Mouse (Mus musculus): ENCODE measurements at regions not wholly inside any gene's neighbourhood (a gene's known extent, or its start where the extent isn't known, plus 50 kb on each side); places are given as distances from the start of the nearest gene placed in this dataset.

DNA sequence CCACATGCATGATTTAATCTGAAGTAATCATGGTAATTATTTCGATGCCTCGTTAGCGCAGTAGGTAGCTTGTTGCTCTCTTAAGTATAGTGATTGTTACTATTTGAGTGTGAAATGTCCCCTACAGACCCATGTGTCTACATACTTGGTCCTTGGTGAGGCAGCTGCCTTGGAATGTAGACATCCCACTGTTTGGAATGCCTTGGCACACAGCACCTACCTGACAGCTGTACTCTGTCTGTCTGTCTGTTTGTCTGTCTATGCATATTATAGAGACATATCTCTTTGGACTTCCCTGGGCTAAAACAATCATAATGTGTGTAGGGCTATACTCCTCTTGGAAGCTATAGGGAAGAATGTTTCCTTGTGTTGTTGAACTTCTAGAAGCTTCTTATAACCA is 83.7 kb upstream of the Runx3 start:
- WGBS: 96% methylated on average over 3 of the region's 3 CpGs
- no peak overlapping the region for H3K27ac ChIP-seq (ENCODE audit: control insufficient read depth, insufficient read depth, low read depth, low read length, poor library complexity)
- TF ChIP-seq CTCF (IDR thresholded peaks at IDR 0.05; ENCODE audit: control insufficient read depth, insufficient read depth, low read length) (no peak), POLR2A (IDR thresholded peaks at IDR 0.05; ENCODE audit: borderline replicate concordance, control insufficient read depth, low read depth, low read length) (no peak)
- no peak overlapping the region for H3K4me3 ChIP-seq (replicated peaks; ENCODE audit: control insufficient read depth, low read depth, low read length)
- no peaks in the 10 kb centered on the region for H3K4me1 ChIP-seq (ENCODE audit: control insufficient read depth, insufficient read depth, low read length)

DNA sequence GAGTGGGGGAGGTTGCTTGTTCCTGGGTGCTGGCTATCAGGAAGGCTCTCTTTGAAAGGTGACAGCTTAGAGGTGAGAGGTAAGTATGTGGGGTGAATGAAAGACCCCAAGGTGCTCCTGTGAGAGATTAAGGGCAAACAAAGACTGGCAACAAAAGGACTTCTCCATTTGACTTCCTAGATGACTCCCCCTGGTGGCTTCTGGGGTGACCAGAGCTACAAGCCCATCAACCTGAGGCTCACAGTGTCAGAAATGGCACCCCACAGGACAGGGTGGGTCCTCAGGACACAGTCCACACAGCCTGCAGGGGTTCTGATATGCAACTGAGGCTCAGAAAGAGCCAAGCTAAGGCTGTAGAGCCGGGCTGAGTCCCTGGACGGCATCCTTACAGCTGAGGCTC is 81.2 kb upstream of the Runx3 start:
- peak; percentile 12; the same call in 1 of the 2 replicates for TF ChIP-seq CTCF (IDR thresholded peaks at IDR 0.05; ENCODE audit: control insufficient read depth, insufficient read depth, low read length)
- no peak for TF ChIP-seq POLR2A (IDR thresholded peaks at IDR 0.05; ENCODE audit: borderline replicate concordance, control insufficient read depth, low read depth, low read length)

DNA sequence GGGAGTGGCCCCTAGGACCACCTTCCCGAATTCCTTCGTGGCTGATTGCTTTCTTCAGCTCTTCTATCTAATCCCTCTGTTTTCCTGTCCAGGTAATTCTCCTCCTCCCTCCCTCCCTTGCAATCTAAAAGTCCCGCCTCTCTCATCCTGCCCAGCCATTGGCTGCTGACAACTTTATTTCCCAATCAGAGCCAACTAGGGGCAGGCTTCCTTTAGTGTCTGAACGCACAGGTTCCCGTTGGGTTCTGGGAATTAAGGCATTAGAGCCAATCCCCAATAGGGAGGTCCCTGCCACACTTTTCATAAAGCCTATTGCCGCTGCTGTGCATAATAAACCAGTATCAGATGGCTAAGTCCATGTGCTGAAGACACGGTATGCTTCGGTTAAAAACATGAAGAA is 78.5 kb upstream of the Runx3 start:
- TF ChIP-seq POLR2A (IDR thresholded peaks at IDR 0.05; ENCODE audit: borderline replicate concordance, control insufficient read depth, low read depth, low read length) (no peak), CTCF (IDR thresholded peaks at IDR 0.05; ENCODE audit: control insufficient read depth, insufficient read depth, low read length) (no peak)
- WGBS: 75% methylated on average over 8 of the region's 8 CpGs
- no peak overlapping the region for H3K27ac ChIP-seq (ENCODE audit: control insufficient read depth, insufficient read depth, low read depth, low read length, poor library complexity)
- no peak overlapping the region for H3K4me3 ChIP-seq (replicated peaks; ENCODE audit: control insufficient read depth, low read depth, low read length)
- H3K4me1 ChIP-seq (ENCODE audit: control insufficient read depth, insufficient read depth, low read length): no peaks in the 10 kb centered on the region; the same call in 1 of the 2 replicates

More for the DNA sequence above, 81.2 kb upstream of the Runx3 start:
- H3K4me3 ChIP-seq (replicated peaks; ENCODE audit: control insufficient read depth, low read depth, low read length): no peak overlapping the region
- no peaks in the 10 kb centered on the region; the same call in 1 of the 2 replicates for H3K4me1 ChIP-seq (ENCODE audit: control insufficient read depth, insufficient read depth, low read length)
- no peak overlapping the region for H3K27ac ChIP-seq (ENCODE audit: control insufficient read depth, insufficient read depth, low read depth, low read length, poor library complexity)
- 88% methylated on average over 2 of the region's 2 CpGs for WGBS

DNA sequence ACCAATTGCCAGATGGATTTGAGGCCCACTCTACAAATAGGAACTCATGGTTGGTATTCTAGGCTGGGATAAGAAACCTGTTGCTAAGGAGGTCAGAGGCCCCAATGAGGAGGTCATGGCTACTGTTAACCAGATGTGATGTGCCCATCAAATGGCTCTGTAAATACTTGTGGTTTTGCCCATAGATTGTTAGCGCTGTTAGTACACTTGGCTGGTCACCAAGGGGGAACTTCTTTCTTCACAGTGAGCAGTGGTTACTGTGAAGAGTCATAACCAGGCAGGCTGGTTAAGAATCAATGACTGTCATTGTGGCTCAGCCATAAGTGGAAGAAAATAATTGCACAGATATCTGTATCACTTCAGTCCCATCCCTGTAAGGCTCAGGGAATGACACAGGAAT is 78.0 kb upstream of the Runx3 start:
- 0% methylated on average over 1 of the region's 1 CpGs for WGBS
- H3K4me1 ChIP-seq (ENCODE audit: control insufficient read depth, insufficient read depth, low read length): no peaks in the 10 kb centered on the region; the same call in 1 of the 2 replicates
- H3K4me3 ChIP-seq (replicated peaks; ENCODE audit: control insufficient read depth, low read depth, low read length): no peak overlapping the region
- no peak overlapping the region for H3K27ac ChIP-seq (ENCODE audit: control insufficient read depth, insufficient read depth, low read depth, low read length, poor library complexity)
- TF ChIP-seq CTCF (IDR thresholded peaks at IDR 0.05; ENCODE audit: control insufficient read depth, insufficient read depth, low read length) (no peak), POLR2A (IDR thresholded peaks at IDR 0.05; ENCODE audit: borderline replicate concordance, control insufficient read depth, low read depth, low read length) (no peak)

DNA sequence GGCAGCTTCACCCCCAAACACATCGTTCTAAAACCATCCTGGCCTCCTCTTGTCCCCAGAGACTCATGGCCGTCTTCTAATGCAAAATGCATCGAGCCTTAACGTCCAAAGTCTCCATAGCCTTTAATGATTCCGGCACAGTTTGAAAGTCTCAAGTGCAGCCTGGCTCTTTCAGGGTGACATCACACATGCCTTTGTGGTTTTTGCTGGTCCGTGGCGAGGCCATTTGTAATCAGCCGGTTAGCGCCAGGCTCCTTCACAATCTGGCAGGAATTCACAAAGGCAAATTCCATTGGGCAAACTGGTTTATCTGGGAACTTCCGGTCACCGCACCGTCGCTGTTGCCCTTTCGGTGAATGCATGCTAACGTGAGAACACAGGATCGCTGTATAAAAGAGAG is 75.4 kb upstream of the Runx3 start:
- TF ChIP-seq CTCF (IDR thresholded peaks at IDR 0.05; ENCODE audit: control insufficient read depth, insufficient read depth, low read length) (no peak), POLR2A (IDR thresholded peaks at IDR 0.05; ENCODE audit: borderline replicate concordance, control insufficient read depth, low read depth, low read length) (no peak)
- Histone ChIP-seq H3K27ac (ENCODE audit: control insufficient read depth, insufficient read depth, low read depth, low read length, poor library complexity) (no peak overlapping the region), H3K4me3 (replicated peaks; ENCODE audit: control insufficient read depth, low read depth, low read length) (no peak overlapping the region), H3K4me1 (ENCODE audit: control insufficient read depth, insufficient read depth, low read length) (no peaks in the 10 kb centered on the region; the same call in 1 of the 2 replicates)
- 72% methylated on average over 16 of the region's 16 CpGs for whole genome bisulfite sequencing

DNA sequence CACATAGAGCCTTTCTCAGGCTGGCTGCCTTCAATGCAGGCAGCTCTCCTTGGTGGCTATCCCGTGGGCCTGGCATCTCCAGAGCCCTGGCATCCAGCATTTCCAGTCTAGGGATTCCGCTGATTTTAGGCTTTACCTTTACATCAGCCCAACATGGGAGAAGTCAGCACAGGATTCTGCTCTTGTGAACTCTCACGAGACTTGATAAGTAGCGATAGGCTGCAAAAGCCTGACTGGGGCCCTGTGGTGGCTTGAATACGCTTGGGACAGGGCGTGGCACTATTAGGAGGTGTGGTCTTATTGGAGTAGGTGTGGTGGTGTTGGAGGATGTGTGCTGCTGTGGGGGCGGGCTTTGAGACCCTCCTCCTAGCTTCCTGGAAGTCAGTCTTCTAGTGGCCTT is 73.8 kb upstream of the Runx3 start:
- no peak overlapping the region for H3K4me3 ChIP-seq (replicated peaks; ENCODE audit: control insufficient read depth, low read depth, low read length)
- no peaks in the 10 kb centered on the region; the same call in 1 of the 2 replicates for H3K4me1 ChIP-seq (ENCODE audit: control insufficient read depth, insufficient read depth, low read length)
- no peak overlapping the region for H3K27ac ChIP-seq (ENCODE audit: control insufficient read depth, insufficient read depth, low read depth, low read length, poor library complexity)
- TF ChIP-seq POLR2A (IDR thresholded peaks at IDR 0.05; ENCODE audit: borderline replicate concordance, control insufficient read depth, low read depth, low read length): no peak
- WGBS: 71% methylated on average over 7 of the region's 7 CpGs

DNA sequence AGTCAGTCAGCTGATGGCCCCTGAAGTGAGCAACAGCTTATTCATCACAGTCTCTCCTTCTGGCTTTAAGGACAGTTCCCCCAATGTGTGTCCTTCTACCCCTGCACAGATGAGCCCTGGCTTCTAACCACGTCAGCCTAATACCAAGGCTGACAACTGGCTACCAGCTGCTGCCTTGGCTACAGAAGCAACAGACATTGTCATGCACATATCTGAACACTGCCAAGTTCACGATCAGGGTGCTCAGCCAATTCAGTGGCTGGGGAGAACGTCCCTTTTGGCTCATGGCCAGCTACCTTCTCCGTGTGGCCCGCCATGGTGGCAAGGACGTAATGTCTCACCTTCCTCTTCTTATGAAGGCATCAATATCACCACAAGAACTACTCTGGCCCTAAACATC is 73.2 kb upstream of the Runx3 start:
- H3K27ac ChIP-seq (ENCODE audit: control insufficient read depth, insufficient read depth, low read depth, low read length, poor library complexity): no peak overlapping the region
- WGBS: 43% methylated on average over 6 of the region's 6 CpGs
- TF ChIP-seq POLR2A (IDR thresholded peaks at IDR 0.05; ENCODE audit: borderline replicate concordance, control insufficient read depth, low read depth, low read length): no peak
- no peak overlapping the region for H3K4me3 ChIP-seq (replicated peaks; ENCODE audit: control insufficient read depth, low read depth, low read length)
- no peaks in the 10 kb centered on the region; the same call in 1 of the 2 replicates for H3K4me1 ChIP-seq (ENCODE audit: control insufficient read depth, insufficient read depth, low read length)

DNA sequence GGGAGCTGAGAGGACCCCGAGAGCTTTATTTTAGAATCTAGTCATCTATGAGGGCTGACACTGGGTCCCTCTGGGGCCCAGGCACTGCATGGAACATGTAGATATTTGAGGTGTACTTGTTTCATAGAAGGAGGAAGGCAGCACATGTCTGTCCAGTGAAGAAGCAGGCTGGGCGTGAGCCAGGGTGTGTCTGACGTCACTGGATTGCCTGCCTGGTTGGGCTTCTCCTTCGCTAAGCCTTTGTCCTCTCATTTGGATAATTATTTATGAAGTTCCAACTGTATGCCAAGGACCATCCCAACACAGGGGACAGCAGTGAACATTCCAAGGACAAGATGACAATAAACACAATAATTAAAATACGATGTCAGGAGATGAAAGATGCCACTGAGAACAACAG is 72.7 kb upstream of the Runx3 start:
- no peaks in the 10 kb centered on the region; the same call in 1 of the 2 replicates for H3K4me1 ChIP-seq (ENCODE audit: control insufficient read depth, insufficient read depth, low read length)

DNA sequence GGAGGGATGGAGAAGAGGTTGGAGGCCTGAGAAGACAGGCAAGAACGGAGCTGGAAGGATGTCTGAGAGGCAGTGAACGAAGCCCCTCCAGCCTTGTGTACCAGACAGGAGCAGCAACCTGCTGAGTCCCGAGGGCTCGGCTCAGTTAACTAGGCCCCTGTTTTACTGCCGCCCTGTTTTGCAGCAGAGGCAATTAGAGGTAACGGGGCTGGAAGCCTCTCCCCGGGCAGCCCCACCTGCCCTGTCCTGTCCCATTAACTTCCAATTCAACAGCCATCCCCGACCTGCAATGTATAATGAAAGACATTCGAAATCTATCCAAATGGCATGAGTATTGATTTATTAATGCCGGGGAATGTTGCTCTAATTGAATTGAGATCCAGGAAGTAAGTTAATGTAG is 70.5 kb upstream of the Runx3 start:
- H3K27ac ChIP-seq (ENCODE audit: control insufficient read depth, insufficient read depth, low read depth, low read length, poor library complexity): no peak overlapping the region
- H3K4me1 ChIP-seq (ENCODE audit: control insufficient read depth, insufficient read depth, low read length): peaks cover 6% of the 10 kb centered on the region
- TF ChIP-seq POLR2A (IDR thresholded peaks at IDR 0.05; ENCODE audit: borderline replicate concordance, control insufficient read depth, low read depth, low read length): no peak
- TF ChIP-seq CTCF (IDR thresholded peaks at IDR 0.05; ENCODE audit: control insufficient read depth, insufficient read depth, low read length): no peak
- 79% methylated on average over 10 of the region's 10 CpGs for WGBS
- no peak overlapping the region for H3K4me3 ChIP-seq (replicated peaks; ENCODE audit: control insufficient read depth, low read depth, low read length)

More for the DNA sequence above, 72.7 kb upstream of the Runx3 start:
- TF ChIP-seq POLR2A (IDR thresholded peaks at IDR 0.05; ENCODE audit: borderline replicate concordance, control insufficient read depth, low read depth, low read length) (no peak), CTCF (IDR thresholded peaks at IDR 0.05; ENCODE audit: control insufficient read depth, insufficient read depth, low read length) (no peak)
- H3K27ac ChIP-seq (ENCODE audit: control insufficient read depth, insufficient read depth, low read depth, low read length, poor library complexity): no peak overlapping the region
- WGBS: 73% methylated on average over 5 of the region's 5 CpGs
- no peak overlapping the region for H3K4me3 ChIP-seq (replicated peaks; ENCODE audit: control insufficient read depth, low read depth, low read length)
